Mouse (Mus musculus) megakaryocyte, embryonic 14.5 days (primary cell): ENCODE results near the gene Grik5. TPM values are rescaled to one million over a fixed set of nuclear protein-coding genes. Genes with fewer than 3 reads are reported as not detected.

Experiments
- H3K27me3 ChIP-seq: replicated peaks from 2 replicates; pipeline ENCODE3; 2012; ENCODE audit warnings: inconsistent platforms
- H3K36me3 ChIP-seq: replicated peaks from 2 replicates; pipeline ENCODE3; 2012; ENCODE audit warnings: low read length, inconsistent platforms, mixed read lengths
- H3K4me1 ChIP-seq: 2 replicates; pipeline ENCODE4 v1.6.1; 2012; ENCODE audit warnings: inconsistent platforms
- H3K4me3 ChIP-seq: replicated peaks from 2 replicates; pipeline ENCODE3; 2012; ENCODE audit warnings: moderate library complexity, mild to moderate bottlenecking, inconsistent platforms
- H3K9me3 ChIP-seq: 2 replicates; pipeline ENCODE4 v1.6.1; 2012; ENCODE audit warnings: inconsistent platforms
- FLI1 ChIP-seq: IDR thresholded peaks from 2 replicates; pipeline ENCODE4 v1.6.1; 2012; ENCODE audit warnings: low read length, inconsistent platforms, mixed read lengths
- GATA1 ChIP-seq: IDR thresholded peaks from 3 replicates; pipeline ENCODE4 v1.6.1; 2012; ENCODE audit warnings: mixed read lengths, low read length, inconsistent platforms, borderline replicate concordance
- polyA plus RNA-seq: library from polyadenylated mRNA; stranded (reverse); fragments of >175 nt; gene quantifications from 2 replicates; pipeline ENCODE4 v1.2.3, GENCODE M21; 2012; ENCODE audit warnings: low replicate concordance; ENCODE audit not compliant: insufficient read depth

Grik5 gene
- polyA plus RNA-seq, 1 experiment, result 6.5 TPM

DNA sequence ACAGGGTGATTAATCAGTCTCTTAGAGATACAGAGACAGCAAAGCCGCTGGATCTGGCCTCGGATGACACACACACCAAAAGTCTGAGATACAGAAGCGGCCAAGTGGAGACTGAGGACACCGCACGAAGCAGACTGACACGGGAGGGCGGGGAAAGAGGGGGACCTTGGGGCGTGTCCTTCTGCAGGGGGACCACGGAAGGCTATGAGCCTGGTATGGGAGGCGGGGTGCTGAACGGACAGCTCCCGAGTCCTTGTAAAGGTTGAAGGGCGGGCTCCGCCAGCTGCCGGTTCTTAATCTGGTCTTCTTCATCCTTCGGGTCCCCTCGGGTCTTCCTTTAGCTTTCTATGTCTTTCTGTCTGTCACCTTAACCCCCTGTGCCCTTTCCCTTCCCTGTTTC is 63.5 kb downstream of the Grik5 start:
- no peak overlapping the region for H3K4me3 ChIP-seq
- H3K4me1 ChIP-seq, result peaks cover 57% of the 10 kb centered on the region
- no peaks in the 10 kb centered on the region for H3K9me3 ChIP-seq
- TF ChIP-seq FLI1 (no peak), GATA1 (no peak)
- peaks cover 87% of the 10 kb centered on the region for H3K27me3 ChIP-seq
- peaks cover 3% of the 10 kb centered on the region for H3K36me3 ChIP-seq

DNA sequence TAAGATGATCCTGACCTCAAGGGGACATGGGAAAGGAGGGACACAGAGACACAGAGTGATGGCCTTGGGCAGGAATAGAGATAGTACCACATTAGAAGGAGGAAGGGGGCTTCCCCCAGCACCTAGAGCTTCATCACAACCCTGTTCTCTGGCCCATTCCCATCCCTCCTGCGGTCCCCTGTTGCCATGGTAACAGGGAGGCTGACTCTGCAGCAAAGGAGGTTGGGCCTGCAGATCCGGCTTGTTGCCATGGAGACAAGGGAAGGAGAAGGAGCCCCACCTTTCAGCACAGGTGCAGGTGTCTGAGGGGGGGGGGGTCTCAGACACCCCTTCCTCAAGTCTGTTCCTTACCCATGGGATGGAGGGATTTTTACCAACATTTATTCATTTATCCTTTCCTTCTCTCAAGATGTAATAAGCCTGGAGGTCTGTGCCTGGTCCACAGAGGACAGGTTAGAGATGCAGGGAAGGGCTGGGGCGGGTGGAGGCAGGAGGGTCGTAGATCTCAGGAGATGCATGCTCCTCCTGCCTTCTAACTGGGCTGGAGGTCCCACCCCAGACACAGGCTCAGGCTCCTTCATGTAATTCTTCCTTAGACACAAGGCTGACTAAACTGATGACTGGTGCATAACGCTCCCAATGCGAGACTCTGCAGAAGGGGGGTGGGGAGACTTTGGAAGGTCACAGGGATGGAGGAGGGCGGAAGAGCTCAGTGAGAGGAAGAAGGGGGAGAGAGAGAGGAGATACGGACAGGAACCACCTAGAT is 64.4 kb downstream of the Grik5 start:
- Histone ChIP-seq H3K4me3 (no peak overlapping the region), H3K9me3 (no peaks in the 10 kb centered on the region), H3K27me3 (peaks cover 90% of the 10 kb centered on the region), H3K4me1 (peaks cover 51% of the 10 kb centered on the region), H3K36me3 (no peaks in the 10 kb centered on the region)
- TF ChIP-seq FLI1, result no peak
- no peak for TF ChIP-seq GATA1

DNA sequence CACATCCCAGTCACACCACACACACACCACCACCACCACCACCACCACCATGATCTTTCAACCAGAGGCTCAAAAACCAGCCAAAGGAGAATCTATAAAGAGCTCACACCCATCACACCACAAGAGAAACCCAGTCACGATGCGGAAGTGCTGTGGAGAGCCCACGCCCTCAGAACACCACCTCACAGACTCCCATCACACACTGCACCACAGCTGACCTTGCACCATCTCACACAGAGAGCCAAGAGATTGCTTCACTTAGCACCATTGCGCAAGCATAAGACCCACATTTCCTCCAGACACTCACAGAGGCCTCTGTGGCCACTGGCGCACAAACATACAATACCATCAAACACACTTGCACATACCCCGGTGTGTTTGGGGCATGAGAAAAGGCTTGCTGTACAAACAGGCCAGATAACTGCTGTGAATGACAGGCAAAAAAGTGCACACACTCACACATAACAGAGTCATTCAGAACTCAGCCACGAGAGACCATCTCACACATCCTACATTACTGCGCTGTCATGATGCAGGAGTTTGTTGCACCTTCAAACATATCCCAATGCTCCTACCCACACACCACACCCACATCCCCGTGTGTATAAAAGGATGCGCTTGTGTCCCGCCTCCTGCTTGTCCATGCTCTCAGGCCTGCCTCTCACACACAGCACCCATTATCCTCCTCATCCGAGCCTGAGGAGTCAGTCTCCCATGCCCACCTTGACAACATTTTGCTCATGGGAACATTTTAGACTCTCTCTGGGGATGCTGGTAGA is 65.4 kb downstream of the Grik5 start:
- Histone ChIP-seq H3K4me3 (peak overlapping the region; percentile 86), H3K36me3 (no peaks in the 10 kb centered on the region), H3K4me1 (peaks cover 41% of the 10 kb centered on the region), H3K9me3 (no peaks in the 10 kb centered on the region), H3K27me3 (peaks cover 94% of the 10 kb centered on the region)
- TF ChIP-seq GATA1, result no peak
- TF ChIP-seq FLI1, result no peak

DNA sequence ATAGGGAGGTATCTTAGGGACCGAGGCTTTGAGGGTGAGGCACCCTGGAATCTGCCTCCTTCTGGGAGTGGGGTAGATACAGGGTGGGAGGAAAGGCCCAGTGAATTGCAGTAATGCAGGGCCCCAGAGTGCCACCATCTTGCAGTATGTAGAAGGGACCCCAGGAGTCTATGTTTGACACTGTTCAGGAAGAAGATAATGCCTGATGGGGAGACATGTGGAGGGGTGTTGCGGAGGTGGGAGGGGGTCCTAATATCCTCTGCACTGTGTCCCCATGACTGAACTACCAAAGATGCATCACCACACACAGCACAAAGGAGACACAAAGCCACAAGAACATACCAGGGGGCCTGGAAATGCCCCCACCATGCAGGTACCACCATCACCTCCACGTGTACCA is 66.0 kb downstream of the Grik5 start:
- Histone ChIP-seq H3K27me3 (peaks cover 90% of the 10 kb centered on the region), H3K9me3 (no peaks in the 10 kb centered on the region), H3K36me3 (no peaks in the 10 kb centered on the region), H3K4me3 (peak overlapping the region; percentile 86), H3K4me1 (peaks cover 35% of the 10 kb centered on the region)
- TF ChIP-seq GATA1 (no peak), FLI1 (no peak)

DNA sequence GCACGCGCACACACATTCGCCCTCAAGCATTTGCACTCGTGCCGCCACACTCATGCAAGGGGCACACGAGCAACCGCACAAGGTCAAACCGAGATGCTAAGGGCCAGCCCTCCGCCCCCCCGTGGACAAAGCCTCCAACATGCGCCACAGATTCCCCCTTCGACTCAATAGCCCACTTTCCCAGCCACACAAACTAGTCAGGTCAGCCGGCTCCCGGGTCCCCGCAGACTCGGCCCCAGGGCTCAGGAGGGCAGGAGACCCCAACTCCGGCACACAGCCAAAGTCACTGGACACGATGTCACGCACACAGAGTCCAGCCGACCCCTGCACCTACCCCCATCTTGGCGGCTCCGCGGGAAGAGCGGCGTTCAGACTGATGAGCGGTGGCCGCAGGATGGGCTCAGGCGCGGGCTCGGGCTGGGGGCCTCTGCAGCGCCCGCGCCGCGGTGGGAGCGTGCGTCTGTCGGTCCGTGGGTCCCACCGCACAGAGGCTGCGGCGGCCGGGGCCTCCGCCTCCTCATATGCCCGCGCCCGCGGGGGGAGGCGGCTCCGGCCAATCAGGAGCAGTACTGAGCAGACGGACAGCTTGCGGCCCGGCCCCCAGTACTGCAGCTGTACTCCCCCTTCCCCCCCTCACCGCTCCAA is 66.6 kb downstream of the Grik5 start, which contains the start of gene Atp1a3:
Atp1a3 (minus strand) TSS at position 538 of the 645 bp plus-strand sequence.
- Histone ChIP-seq H3K4me1 (peaks cover 31% of the 10 kb centered on the region), H3K9me3 (no peaks in the 10 kb centered on the region), H3K27me3 (peaks cover 87% of the 10 kb centered on the region), H3K4me3 (peak within 1 kb of the TSS; percentile 86), H3K36me3 (no peaks in the 10 kb centered on the region)
- no peak for TF ChIP-seq FLI1
- TF ChIP-seq GATA1, result no peak

DNA sequence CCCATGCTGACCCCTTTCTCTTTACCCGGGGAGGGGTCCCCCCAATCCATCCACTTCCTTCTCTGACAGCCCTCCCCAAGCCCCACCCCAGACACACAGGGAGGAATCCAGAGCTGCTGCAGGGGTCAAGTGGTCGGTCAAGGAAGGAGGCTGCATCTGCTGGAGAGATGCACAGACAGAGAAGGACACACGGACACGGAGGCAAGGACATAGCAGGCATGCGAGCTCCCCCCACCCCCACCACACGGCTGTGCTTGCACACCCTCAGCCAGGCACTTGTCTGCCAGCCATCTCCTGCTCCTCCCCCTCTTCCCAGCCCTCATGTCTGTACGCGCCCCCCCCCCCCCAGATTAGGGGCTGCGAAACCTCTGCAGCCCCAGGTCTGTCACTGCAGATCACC is 67.3 kb downstream of the Grik5 start:
- H3K9me3 ChIP-seq, result no peaks in the 10 kb centered on the region
- H3K27me3 ChIP-seq, result peaks cover 85% of the 10 kb centered on the region
- TF ChIP-seq FLI1 (no peak), GATA1 (no peak)
- H3K4me3 ChIP-seq, result peak overlapping the region; percentile 86
- H3K36me3 ChIP-seq, result no peaks in the 10 kb centered on the region
- peaks cover 24% of the 10 kb centered on the region for H3K4me1 ChIP-seq

DNA sequence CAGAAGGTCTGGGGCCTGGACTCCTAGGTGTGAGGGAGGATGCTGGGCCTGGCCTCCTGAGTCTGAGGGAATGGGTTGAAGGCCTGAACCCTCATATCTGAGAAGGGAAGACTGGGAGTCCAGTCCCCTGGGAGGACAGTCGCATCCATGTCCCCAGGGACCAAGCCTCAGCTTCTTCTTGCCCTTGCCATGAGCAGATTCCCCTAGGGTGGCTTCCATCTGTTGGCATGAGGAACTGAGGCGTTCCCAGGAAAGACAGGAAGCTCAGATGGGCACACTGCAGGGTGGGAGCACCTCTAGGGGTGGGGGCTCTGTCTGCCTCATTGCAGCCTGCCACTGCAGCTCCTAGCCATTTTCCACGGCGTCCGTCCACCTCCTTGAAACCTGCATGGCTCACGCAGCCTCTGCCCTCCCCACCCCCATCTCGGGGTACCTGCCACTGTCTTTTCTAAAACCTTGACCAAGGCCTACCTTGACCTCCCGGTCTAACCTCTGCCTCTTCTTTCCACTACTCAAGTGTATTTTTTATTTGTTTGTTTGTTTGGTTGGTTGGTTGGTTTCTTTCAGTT is 68.2 kb downstream of the Grik5 start:
- peaks cover 78% of the 10 kb centered on the region for H3K27me3 ChIP-seq
- TF ChIP-seq GATA1 (no peak), FLI1 (no peak)
- no peak overlapping the region for H3K4me3 ChIP-seq
- H3K36me3 ChIP-seq, result no peaks in the 10 kb centered on the region
- H3K4me1 ChIP-seq, result peaks cover 21% of the 10 kb centered on the region
- H3K9me3 ChIP-seq, result no peaks in the 10 kb centered on the region

DNA sequence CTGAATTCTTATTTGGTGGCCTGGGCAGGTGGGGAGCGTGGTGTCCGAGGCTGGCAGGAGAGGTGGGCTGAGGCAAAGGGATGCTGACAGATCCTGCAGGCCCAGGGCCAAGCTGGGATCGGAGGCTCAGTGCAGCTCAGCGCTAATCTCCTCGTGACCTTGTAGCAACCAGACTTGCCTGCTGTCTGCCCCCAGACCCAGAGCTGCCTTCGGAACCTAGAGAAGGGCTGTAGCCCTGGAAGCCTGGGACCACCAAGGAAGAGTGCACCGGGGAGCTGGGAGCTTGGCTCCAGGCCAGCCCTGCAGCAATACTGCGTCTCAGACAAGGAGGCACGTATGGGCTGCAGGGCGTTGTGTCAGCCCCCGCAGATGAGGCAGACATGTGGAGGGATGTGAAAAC is 68.9 kb downstream of the Grik5 start:
- TF ChIP-seq FLI1 (no peak), GATA1 (no peak)
- Histone ChIP-seq H3K27me3 (peaks cover 76% of the 10 kb centered on the region), H3K36me3 (no peaks in the 10 kb centered on the region), H3K9me3 (no peaks in the 10 kb centered on the region), H3K4me1 (peaks cover 15% of the 10 kb centered on the region), H3K4me3 (no peak overlapping the region)

DNA sequence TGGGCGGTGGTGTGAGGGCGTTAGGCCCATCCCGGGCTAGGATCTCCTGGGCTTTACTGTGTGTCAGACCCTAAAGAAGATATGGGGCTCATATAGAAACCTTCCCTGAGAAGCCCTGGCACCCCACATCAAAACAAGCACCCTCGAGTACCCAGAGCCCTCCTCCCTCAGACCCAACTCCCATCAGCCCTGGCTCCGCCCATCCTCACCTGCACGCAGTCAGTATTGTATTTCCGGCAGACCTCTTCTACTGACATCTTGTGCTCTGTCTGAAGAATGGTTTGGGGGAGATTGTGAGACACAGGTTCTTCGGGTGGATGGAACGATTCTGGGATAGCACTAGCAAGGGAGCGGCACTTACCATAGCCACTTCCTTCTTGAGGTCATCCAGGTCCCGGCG is 71.4 kb downstream of the Grik5 start:
- H3K4me1 ChIP-seq, result peaks cover 7% of the 10 kb centered on the region
- H3K36me3 ChIP-seq, result no peaks in the 10 kb centered on the region
- no peak overlapping the region for H3K4me3 ChIP-seq
- H3K27me3 ChIP-seq, result peaks cover 61% of the 10 kb centered on the region
- no peaks in the 10 kb centered on the region for H3K9me3 ChIP-seq
- TF ChIP-seq FLI1 (no peak), GATA1 (no peak)
